Mouse (Mus musculus) forebrain, embryonic 15.5 days (tissue): Measurements from ENCODE around the gene Rbm34. TPM values are rescaled to one million over a fixed set of nuclear protein-coding genes. Genes with fewer than 3 reads are reported as not detected.

Experiments
- ATAC-seq: fragments of 200-750 bp; cut with Nextera tagmentation; replicated peaks from 2 replicates; pipeline ENCODE4 v1.8.0; 2017; ENCODE audit warnings: mild to moderate bottlenecking, moderate TSS enrichment, moderate library complexity
- H3K27ac ChIP-seq: fragments of 300-500 bp; sonication (generic); replicated peaks from 2 replicates; pipeline ENCODE4 v1.5.1; 2015; ENCODE audit warnings: mild to moderate bottlenecking, inconsistent platforms
- H3K27me3 ChIP-seq: fragments of 300-500 bp; sonication (generic); 2 replicates; pipeline ENCODE4 v1.6.1; 2015; ENCODE audit warnings: inconsistent platforms
- H3K36me3 ChIP-seq: fragments of 300-500 bp; sonication (generic); 2 replicates; pipeline ENCODE4 v1.6.1; 2015; ENCODE audit warnings: mild to moderate bottlenecking, inconsistent platforms
- H3K4me1 ChIP-seq: fragments of 300-500 bp; sonication (generic); 2 replicates; pipeline ENCODE4 v1.6.1; 2015; ENCODE audit warnings: inconsistent platforms
- H3K4me2 ChIP-seq: fragments of 300-500 bp; sonication (generic); replicated peaks from 2 replicates; pipeline ENCODE4 v1.6.1; 2015; ENCODE audit warnings: mild to moderate bottlenecking, inconsistent platforms
- H3K4me3 ChIP-seq: fragments of 300-500 bp; sonication (generic); 2 replicates; pipeline ENCODE4 v1.5.1; 2015; ENCODE audit warnings: mild to moderate bottlenecking, inconsistent platforms
- H3K9ac ChIP-seq: fragments of 300-500 bp; sonication (generic); replicated peaks from 2 replicates; pipeline ENCODE4 v1.6.1; 2015; ENCODE audit warnings: mild to moderate bottlenecking, inconsistent platforms
- H3K9me3 ChIP-seq: fragments of 300-500 bp; sonication (generic); 2 replicates; pipeline ENCODE4 v1.6.1; 2016; ENCODE audit warnings: inconsistent platforms
- WGBS: fragments of 180-500 bp; shearing (Covaris S2); methylation state at CpG from one replicate; pipeline ENCODE4 v1.1.7; 2015; ENCODE audit warnings: mixed read lengths; 5-methylcytosine and 5-hydroxymethylcytosine counted together
- polyA plus RNA-seq: library from polyadenylated mRNA; unstranded; fragments of >200 nt; fragmentation: Nextera tagmentation; extraction: Ambion mirVana; gene quantifications from 2 replicates; pipeline ENCODE4 v1.2.1, GENCODE M21; 2015

Rbm34 gene
- polyA plus RNA-seq, 1 experiment from 2014 or later: 26.4 TPM

DNA sequence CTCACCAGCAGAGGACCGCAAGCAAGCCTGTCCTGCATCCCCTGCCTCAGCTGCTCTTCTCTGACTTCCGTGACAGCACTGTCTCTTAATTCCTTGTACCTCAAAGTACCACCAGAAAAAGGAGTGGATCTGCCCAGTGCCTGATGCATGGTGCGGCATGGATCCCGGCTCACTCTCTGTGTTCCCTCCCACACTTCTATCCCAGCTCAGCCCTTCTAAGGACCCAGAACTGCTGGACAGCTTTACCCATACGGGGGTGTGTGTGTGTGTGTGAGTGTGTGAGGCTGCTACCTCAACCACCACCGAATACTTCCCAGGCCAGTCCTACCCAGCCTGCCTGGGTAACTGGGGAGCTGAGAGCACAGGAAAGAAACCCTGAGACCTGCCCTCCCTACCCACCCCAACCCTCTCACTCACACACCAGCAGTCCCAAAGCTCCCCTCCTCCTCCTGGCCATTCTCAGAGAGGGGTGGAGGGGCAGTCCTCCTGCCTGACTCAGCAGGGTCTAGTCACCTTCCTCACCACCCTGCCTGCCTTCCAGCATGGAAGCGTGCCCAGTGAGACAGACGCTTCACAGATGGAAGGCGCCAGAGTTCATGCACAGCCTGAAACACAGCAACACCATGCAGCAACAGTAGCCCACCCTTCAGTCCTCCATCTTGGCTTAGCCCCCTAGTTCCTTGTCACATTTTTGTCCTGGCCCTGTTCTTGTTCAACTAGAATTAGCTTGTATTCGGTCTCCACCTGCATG is 41.9 kb downstream of the Rbm34 start:
- Histone ChIP-seq H3K4me1 (no peaks in the 10 kb centered on the region), H3K9me3 (no peaks in the 10 kb centered on the region), H3K4me3 (no peak overlapping the region), H3K4me2 (no peak overlapping the region), H3K36me3 (peaks cover 26% of the 10 kb centered on the region), H3K9ac (no peak overlapping the region), H3K27me3 (no peaks in the 10 kb centered on the region), H3K27ac (no peak overlapping the region)
- WGBS: 87% methylated on average over 10 of the region's 10 CpGs
- peak; percentile 39 for ATAC-seq

DNA sequence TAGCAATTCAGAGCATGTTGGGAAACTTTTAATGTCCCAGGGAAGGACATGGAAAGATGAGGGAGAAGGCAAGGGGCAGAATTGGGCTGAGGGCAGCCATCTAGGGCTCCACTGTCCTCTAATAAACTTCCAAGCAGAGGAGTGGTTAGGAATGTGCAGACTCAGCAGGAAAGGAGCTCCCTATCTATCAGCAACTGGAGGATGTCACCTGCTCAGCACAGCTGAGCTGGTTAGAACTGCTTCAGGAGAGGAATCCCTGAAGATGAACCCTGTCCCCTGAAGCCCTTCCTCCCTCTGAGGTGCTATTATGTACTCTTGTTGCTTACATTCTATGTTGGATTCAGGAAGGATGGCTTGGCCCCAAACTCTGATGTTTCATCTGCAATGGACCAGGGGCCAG is 42.8 kb downstream of the Rbm34 start:
- H3K4me2 ChIP-seq: no peak overlapping the region
- no peak for ATAC-seq
- no peaks in the 10 kb centered on the region for H3K9me3 ChIP-seq
- H3K27ac ChIP-seq: no peak overlapping the region
- H3K4me1 ChIP-seq: no peaks in the 10 kb centered on the region
- no peak overlapping the region for H3K9ac ChIP-seq
- H3K36me3 ChIP-seq: peaks cover 17% of the 10 kb centered on the region
- H3K4me3 ChIP-seq: no peak overlapping the region
- no peaks in the 10 kb centered on the region for H3K27me3 ChIP-seq

DNA sequence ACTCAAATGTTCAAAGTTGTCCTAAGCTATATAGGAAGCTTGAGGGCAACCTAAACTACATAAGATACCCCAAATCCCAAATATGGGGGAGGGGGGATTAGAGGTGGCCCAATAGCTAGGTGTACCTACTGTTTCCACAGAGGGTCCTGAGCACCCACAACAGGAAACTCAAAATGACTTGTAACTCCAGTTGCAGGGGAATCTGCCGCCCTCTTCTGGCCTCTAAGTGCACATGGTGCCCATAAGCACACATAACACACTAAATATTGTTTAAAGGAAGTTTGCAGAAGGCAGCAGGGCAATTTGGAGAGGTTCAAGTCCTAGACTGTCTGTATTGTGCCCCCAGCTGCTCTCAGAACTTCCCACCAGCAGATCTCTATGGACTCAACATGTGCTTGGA is 43.8 kb downstream of the Rbm34 start:
- no peaks in the 10 kb centered on the region for H3K9me3 ChIP-seq
- no peak overlapping the region for H3K27ac ChIP-seq
- H3K4me2 ChIP-seq: no peak overlapping the region
- no peaks in the 10 kb centered on the region for H3K4me1 ChIP-seq
- no peaks in the 10 kb centered on the region for H3K27me3 ChIP-seq
- no peak for ATAC-seq
- no peak overlapping the region for H3K9ac ChIP-seq
- WGBS: 55% methylated on average over 1 of the region's 1 CpGs
- 0 out of 2 replicates have a peak, but pooled peaks cover 12% of the 10 kb centered on the region for H3K36me3 ChIP-seq
- no peak overlapping the region for H3K4me3 ChIP-seq

DNA sequence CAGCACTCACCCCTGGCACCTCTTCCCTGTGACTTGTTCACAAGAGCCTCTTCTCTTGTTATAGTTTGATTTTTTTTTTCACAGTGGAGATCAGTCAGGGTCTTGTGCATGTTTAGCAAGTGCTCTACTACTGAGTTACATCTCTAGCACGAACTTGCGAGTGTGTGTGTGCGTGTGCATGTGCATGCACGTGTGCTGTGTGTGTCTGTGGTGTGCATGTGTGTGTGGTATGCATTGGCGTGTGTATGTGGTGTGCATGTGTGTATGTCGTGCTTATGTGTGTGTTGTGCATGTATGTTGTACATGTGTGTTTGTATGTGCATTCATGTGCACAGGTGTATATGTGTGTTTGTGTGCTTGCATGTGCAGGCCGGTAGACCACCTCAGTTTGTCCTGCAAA is 47.9 kb downstream of the Rbm34 start:
- Histone ChIP-seq H3K9me3 (no peaks in the 10 kb centered on the region), H3K27me3 (no peaks in the 10 kb centered on the region), H3K4me3 (no peak overlapping the region), H3K4me1 (0 out of 2 replicates have a peak, but pooled peaks cover 2% of the 10 kb centered on the region), H3K27ac (no peak overlapping the region), H3K4me2 (no peak overlapping the region), H3K9ac (no peak overlapping the region), H3K36me3 (0 out of 2 replicates have a peak, but pooled peaks cover 6% of the 10 kb centered on the region)
- no peak for ATAC-seq
- 96% methylated on average over 7 of the region's 7 CpGs for WGBS

DNA sequence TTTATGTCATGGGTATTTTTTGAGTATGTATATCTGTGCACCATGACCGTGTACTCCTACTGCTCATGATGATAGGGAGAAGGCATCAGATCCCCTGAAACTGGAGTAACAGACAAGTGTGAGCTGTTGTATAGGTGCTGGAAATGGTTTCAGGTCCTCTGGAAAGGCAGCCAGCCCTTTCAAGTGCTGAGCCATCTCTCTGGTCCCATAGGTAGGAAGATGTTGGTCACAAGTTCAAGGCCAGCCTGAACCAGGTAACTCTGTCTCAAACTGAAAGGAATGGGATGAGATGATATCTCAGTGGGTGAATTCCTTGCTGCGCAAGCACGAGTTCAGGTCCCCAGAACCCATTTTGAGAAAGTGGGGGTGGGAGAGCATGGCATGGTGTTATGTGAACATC is 49.4 kb downstream of the Rbm34 start:
- Histone ChIP-seq H3K9me3 (no peaks in the 10 kb centered on the region), H3K4me3 (no peak overlapping the region), H3K27ac (no peak overlapping the region), H3K4me2 (no peak overlapping the region), H3K36me3 (0 out of 2 replicates have a peak, but pooled peaks cover 2% of the 10 kb centered on the region), H3K9ac (no peak overlapping the region), H3K4me1 (0 out of 2 replicates have a peak, but pooled peaks cover 2% of the 10 kb centered on the region), H3K27me3 (no peaks in the 10 kb centered on the region)
- ATAC-seq: no peak
- WGBS: 88% methylated on average over 3 of the region's 3 CpGs

DNA sequence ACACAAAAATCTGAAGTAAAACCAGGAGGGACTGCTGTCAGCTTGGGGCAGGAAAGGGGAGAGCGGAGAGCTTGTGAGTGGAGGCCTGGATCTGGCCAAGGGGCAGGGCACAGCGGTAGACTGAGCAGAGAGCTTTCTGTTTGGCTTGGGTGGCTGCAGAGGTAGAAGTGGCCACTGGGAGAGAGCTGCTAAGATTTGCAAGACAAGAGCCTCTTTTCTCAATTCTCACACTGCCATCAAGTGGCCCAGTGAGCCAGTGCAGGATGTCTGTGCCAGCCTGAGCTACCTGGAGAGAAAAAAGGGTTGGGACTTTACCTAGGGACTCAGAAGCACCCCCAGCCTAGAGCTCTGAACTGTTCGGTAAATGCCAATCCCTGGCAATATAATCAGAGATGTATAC is 50.0 kb downstream of the Rbm34 start:
- H3K4me1 ChIP-seq: 0 out of 2 replicates have a peak, but pooled peaks cover 2% of the 10 kb centered on the region
- H3K4me3 ChIP-seq: no peak overlapping the region
- ATAC-seq: peak; percentile 88
- H3K27me3 ChIP-seq: no peaks in the 10 kb centered on the region
- no peaks in the 10 kb centered on the region for H3K9me3 ChIP-seq
- no peak overlapping the region for H3K4me2 ChIP-seq
- no peak overlapping the region for H3K9ac ChIP-seq
- H3K36me3 ChIP-seq: 0 out of 2 replicates have a peak, but pooled peaks cover 2% of the 10 kb centered on the region
- no peak overlapping the region for H3K27ac ChIP-seq
- 25% methylated on average over 3 of the region's 3 CpGs for WGBS

DNA sequence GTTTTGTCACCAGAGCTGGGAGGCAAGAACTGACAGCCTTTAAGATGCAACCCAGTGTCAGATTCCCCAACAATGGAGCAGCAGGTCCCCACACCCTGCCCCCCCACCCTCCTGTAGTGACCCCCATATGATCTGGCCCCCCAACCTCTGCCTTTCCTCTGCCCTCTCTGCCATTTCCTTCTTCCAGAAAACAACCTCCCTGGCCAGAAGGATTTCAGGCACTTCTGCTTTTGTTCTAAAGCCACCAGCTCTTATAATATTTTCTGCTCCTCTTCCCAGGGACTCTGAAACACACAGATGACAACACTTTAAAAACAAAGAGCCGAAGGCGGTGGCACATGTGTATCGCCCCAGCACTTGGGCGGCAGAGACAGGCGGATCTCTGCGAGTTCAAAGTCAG is 50.5 kb downstream of the Rbm34 start:
- no peaks in the 10 kb centered on the region for H3K9me3 ChIP-seq
- no peak for ATAC-seq
- H3K36me3 ChIP-seq: no peaks in the 10 kb centered on the region
- H3K4me3 ChIP-seq: no peak overlapping the region
- no peak overlapping the region for H3K9ac ChIP-seq
- no peaks in the 10 kb centered on the region for H3K27me3 ChIP-seq
- H3K4me1 ChIP-seq: 0 out of 2 replicates have a peak, but pooled peaks cover 2% of the 10 kb centered on the region
- WGBS: 84% methylated on average over 6 of the region's 6 CpGs
- no peak overlapping the region for H3K27ac ChIP-seq
- H3K4me2 ChIP-seq: no peak overlapping the region

DNA sequence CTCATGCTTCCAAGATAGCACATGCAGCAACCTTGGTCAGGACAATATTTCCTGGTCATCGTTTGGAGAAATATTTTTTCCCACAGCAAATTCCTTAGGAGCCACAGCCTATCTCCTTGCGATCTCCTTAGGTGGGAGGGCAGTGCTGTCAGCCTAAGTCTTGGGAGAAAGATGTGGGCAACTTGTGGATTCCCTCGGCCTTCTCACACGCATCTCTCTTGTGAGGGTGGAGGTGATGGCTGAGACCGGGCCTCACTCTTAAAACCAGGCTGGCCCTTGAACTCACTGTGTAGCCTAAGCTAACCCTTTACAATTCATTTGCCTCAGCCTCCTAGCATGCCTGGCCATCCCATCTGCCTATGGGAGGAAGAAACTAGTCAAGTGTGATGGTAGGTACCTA is 51.2 kb downstream of the Rbm34 start:
- 91% methylated on average over 5 of the region's 5 CpGs for WGBS
- ATAC-seq: no peak
- no peak overlapping the region for H3K4me3 ChIP-seq

DNA sequence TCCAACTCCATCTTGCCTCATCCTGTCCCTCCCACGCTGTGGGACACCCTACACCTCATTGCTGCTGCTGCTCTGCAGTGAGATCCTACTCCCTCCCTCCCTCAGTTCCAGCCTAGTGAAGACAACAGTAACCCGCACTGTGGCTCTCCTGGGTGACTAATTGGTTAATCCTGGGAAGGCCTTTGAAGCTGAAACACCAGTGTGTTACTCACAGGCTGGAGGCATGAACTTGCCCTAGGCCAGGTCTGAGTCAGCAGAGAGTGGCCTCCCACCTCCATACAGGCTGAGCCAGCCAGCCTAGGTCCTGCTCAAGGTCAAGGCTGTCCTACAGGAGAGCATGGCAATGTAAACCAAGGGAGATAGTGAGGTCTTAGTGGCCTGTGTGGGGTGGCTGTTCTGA is 51.6 kb downstream of the Rbm34 start:
- Histone ChIP-seq H3K4me3 (no peak overlapping the region), H3K36me3 (no peaks in the 10 kb centered on the region), H3K4me1 (0 out of 2 replicates have a peak, but pooled peaks cover 2% of the 10 kb centered on the region), H3K27me3 (no peaks in the 10 kb centered on the region), H3K9me3 (no peaks in the 10 kb centered on the region), H3K27ac (no peak overlapping the region), H3K4me2 (no peak overlapping the region), H3K9ac (no peak overlapping the region)
- ATAC-seq: no peak
- 56% methylated on average over 2 of the region's 2 CpGs for WGBS

More for the DNA sequence above, 51.2 kb downstream of the Rbm34 start:
- no peaks in the 10 kb centered on the region for H3K27me3 ChIP-seq
- H3K4me2 ChIP-seq: no peak overlapping the region
- H3K36me3 ChIP-seq: no peaks in the 10 kb centered on the region
- H3K4me1 ChIP-seq: 0 out of 2 replicates have a peak, but pooled peaks cover 2% of the 10 kb centered on the region
- H3K9me3 ChIP-seq: no peaks in the 10 kb centered on the region
- no peak overlapping the region for H3K9ac ChIP-seq
- H3K27ac ChIP-seq: no peak overlapping the region

DNA sequence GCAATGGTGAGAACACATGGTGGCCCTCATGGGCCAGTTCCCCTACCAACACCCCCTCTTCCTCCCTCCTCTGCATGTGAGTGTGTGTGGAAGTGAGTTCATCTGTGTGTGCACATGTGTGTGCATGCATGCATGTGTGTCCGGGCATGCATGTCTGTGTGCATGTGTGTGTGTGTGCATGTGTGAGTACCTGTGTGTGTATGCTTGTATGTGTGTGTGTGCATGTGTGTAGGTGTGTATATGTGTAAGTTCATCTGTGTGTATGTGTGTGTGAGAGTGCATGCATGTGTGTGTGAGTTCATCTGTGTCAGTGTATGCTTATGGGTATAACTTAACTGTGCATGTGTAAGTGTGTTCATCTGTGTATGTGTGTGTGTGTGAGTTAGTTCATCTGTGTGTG is 52.5 kb downstream of the Rbm34 start:
- Histone ChIP-seq H3K4me3 (no peak overlapping the region), H3K9ac (no peak overlapping the region), H3K9me3 (no peaks in the 10 kb centered on the region), H3K27me3 (no peaks in the 10 kb centered on the region), H3K36me3 (no peaks in the 10 kb centered on the region), H3K4me1 (peaks cover 8% of the 10 kb centered on the region), H3K4me2 (no peak overlapping the region), H3K27ac (no peak overlapping the region)
- no peak for ATAC-seq
- 90% methylated on average over 1 of the region's 1 CpGs for WGBS

DNA sequence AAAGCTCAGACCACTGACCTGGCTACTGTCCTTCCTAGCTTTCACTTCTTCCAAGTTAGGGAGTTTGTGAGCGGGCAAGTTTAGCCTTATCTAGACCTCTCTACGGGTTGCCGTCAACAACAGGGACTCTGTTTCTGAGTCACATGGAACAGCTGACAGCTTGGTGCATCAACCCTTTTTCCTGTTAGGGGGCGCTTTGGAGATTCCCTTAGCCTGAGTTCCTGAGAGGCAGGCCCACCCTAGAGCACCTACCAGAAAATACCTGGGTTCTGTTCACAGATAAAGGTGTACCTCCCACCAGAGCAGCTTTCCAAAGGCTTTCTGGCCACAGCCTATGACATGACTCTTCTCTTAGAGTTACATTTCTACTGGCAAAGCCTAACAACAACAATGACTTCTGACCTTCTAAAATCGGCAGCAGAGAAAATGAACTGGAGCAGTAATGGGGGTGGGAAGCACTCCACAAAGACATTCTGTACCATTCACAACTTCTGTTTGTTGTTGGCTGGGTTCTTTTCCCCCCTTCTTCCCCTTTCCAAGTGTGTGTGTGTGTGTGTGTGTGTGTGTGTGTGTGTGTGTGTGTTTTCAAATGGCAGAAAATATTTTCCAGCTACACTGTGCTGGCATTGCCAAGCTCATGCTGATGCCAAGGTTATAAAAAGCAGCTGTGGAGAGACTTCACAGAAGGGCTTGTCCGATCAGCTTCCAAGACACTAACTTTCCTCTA is 53.5 kb downstream of the Rbm34 start:
- Histone ChIP-seq H3K9me3 (no peaks in the 10 kb centered on the region), H3K27me3 (no peaks in the 10 kb centered on the region), H3K4me3 (no peak overlapping the region), H3K4me1 (peaks cover 9% of the 10 kb centered on the region), H3K27ac (0 out of 2 replicates have a peak overlapping the region, but pooled peaks have one; percentile 3), H3K36me3 (no peaks in the 10 kb centered on the region), H3K9ac (no peak overlapping the region), H3K4me2 (no peak overlapping the region)
- 73% methylated on average over 6 of the region's 6 CpGs for WGBS
- no peak for ATAC-seq

DNA sequence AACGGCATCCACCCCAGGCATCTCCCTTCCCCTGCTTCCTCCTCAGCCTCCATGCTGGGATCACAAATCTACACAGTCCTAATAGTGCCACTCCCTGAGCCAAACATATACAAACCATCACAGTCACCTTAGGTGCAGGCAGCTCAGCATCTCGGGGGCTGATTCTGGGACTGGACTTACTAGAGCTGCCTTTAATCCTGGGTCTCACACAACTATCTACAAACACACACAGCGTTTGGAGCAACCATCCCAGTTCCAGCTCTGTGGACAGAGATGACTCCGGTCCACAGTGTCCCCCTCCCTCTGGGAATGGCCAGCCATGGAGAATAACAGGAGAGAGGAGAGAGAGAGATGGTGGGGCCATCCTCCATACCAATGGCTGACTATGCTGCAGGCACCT is 54.3 kb downstream of the Rbm34 start:
- Histone ChIP-seq H3K27ac (no peak overlapping the region), H3K4me3 (no peak overlapping the region), H3K27me3 (no peaks in the 10 kb centered on the region), H3K9me3 (no peaks in the 10 kb centered on the region), H3K4me2 (no peak overlapping the region), H3K36me3 (no peaks in the 10 kb centered on the region), H3K4me1 (peaks cover 9% of the 10 kb centered on the region), H3K9ac (no peak overlapping the region)
- 88% methylated on average over 4 of the region's 4 CpGs for WGBS
- ATAC-seq: no peak
